Comparison of ENCODE assay signal across 17 mouse cellular contexts in the genomic region with DNA sequence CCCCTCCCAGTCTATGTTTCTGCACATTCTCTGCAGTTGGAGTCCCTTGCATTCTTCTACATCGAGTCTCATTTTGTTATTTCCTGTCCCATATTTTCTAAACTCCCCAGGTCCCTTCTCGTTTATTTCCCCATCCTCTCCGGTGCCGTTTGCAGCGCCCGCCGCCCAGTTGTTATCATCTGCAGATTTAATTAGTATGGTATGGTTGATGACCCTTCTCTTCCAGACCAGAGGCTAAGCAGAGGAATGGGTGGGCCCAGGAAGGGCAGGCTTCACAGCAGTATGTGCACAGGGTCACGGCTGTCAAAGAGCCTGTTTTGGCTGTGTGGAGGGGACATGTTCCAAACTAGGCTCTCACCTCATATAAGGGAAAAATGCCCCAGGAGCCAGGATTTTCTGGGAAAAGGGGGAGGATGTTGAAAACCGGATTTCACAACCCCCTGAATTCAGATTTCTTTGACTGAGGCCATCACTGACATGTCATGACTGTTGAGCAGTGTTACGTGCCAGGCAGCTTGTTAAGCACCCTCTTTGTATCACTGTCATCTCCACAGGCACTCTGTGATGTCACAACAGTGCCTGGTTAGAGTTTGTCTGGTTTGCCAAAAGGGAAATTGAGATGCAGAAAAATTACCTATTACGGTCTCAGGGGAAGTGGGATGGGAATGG.
DNase-seq lines count a peak whose midpoint lies in the region; ATAC-seq lines count a peak whose summit lies in the region.
"Had no signal": no experiment of that assay in that cellular context is flagged by ENCODE, and none has a peak within 500 bp of the region (broad histone marks: within the 10 kb centered on the region; RNA-seq: fewer than 3 reads in every experiment).

No protein-coding gene starts in this region.

- no peak overlapping the region for H3K4me3 ChIP-seq in lung, embryonic 16.5 days (ENCODE audit: low read length)
- H3K4me3 ChIP-seq: embryonic facial prominence, embryonic 12.5 days; forebrain, embryonic 13.5 days; hindbrain, embryonic 13.5 days had no signal

- H3K27ac ChIP-seq in lung, embryonic 16.5 days (ENCODE audit: low read length), result no peak overlapping the region
- H3K27ac ChIP-seq: embryonic facial prominence, embryonic 12.5 days; forebrain, embryonic 13.5 days; hindbrain, embryonic 13.5 days; hindbrain, postnatal 0 days had no signal

- DNase-seq in heart, adult 8-10 months (ENCODE audit: low spot score), result peak; percentile 6
- no peak for DNase-seq in heart, postnatal 10 days
- DNase-seq in fat pad, adult 2 months (ENCODE audit: extremely low read depth, low read depth, low spot score), result peak; percentile 61
- DNase-seq in lung, postnatal 36 days, result peak; percentile 19
- no peak for DNase-seq in layer of hippocampus, postnatal 10 days (ENCODE audit: low spot score in 2 of 2)
- DNase-seq in kidney, adult 11 months, result no peak
- DNase-seq: adrenal gland, adult 8-10 months; adrenal gland, postnatal 36 days; cerebellum, adult 11 months; cerebellum, adult 8-10 months; cerebellum, postnatal 14 days; heart, postnatal 14 days had no signal

- no peak overlapping the region for H3K4me2 ChIP-seq in lung, embryonic 16.5 days (ENCODE audit: low read depth, low read length)
- H3K4me2 ChIP-seq: embryonic facial prominence, embryonic 12.5 days; forebrain, embryonic 13.5 days; hindbrain, embryonic 13.5 days had no signal

- H3K27me3 ChIP-seq in lung, embryonic 16.5 days (ENCODE audit: control insufficient read depth, insufficient read depth, low read depth, low read length), result no peaks in the 10 kb centered on the region
- H3K27me3 ChIP-seq: embryonic facial prominence, embryonic 12.5 days; forebrain, embryonic 13.5 days; hindbrain, embryonic 13.5 days had no signal

- ATAC-seq in lung, embryonic 16.5 days (ENCODE audit: low read depth), result peak; percentile 76; the same call in 1 of the 2 replicates
- ATAC-seq: forebrain, embryonic 13.5 days; hindbrain, postnatal 0 days had no signal

- no peaks in the 10 kb centered on the region for H3K36me3 ChIP-seq in lung, embryonic 16.5 days (ENCODE audit: control insufficient read depth, insufficient read depth, low read length)
- H3K36me3 ChIP-seq: embryonic facial prominence, embryonic 12.5 days; hindbrain, embryonic 13.5 days had no signal

- H3K4me1 ChIP-seq in lung, embryonic 16.5 days (replicated peaks; ENCODE audit: control insufficient read depth, insufficient read depth, low read length), result no peaks in the 10 kb centered on the region
- H3K4me1 ChIP-seq: embryonic facial prominence, embryonic 12.5 days; forebrain, embryonic 13.5 days; hindbrain, embryonic 13.5 days had no signal

- intact Hi-C loops in heart, postnatal 10 days (cut with DNase I), result no loop called here

- WGBS in lung, embryonic 16.5 days, result 55% methylated on average over 11 of the region's 11 CpGs

- H3K9ac ChIP-seq in lung, embryonic 16.5 days (ENCODE audit: low read length), result no peak overlapping the region
- H3K9ac ChIP-seq: embryonic facial prominence, embryonic 12.5 days; forebrain, embryonic 13.5 days; hindbrain, embryonic 13.5 days had no signal

- H3K9me3 ChIP-seq in lung, embryonic 16.5 days (ENCODE audit: control insufficient read depth, low read length), result no peaks in the 10 kb centered on the region
- H3K9me3 ChIP-seq: embryonic facial prominence, embryonic 12.5 days; forebrain, embryonic 13.5 days; hindbrain, embryonic 13.5 days had no signal

Comparison
In these comparisons a context has a peak if more than half of its experiments do, and no peak if none do; other contexts are left out.
1. DNase-seq: peak in heart, adult 8-10 months (single experiment), fat pad, adult 2 months (single experiment) and lung, postnatal 36 days (single experiment); none in heart, postnatal 10 days (0 of 2), layer of hippocampus, postnatal 10 days (0 of 2) and kidney, adult 11 months (single experiment).